Comparison of ENCODE assay signal across 29 mouse cellular contexts in the genomic region with DNA sequence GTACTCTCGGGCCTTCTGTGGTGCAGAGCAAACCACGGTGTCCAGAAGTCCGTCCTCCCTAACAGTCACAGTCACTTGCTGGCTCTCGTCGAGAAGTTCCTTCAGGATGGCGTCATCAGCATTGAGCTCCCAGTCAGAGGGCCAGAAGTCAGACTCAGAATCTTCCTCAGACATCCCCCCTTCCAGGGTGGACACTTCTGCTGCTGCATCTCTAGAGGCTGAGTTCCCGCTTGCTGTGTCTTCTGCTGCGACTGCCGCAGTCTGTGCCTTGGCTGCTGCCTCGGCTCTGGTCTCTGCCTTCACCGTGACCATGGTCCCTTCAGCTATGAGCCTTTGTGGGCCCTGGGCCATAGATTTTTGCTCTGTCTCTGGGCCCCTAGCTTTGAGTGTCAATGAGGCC. TPM values are rescaled to one million over a fixed set of nuclear protein-coding genes. Genes with fewer than 3 reads are reported as not detected.
DNase-seq lines count a peak whose midpoint lies in the region; TF ChIP-seq lines count a peak whose summit lies in the region.
"Had no signal": no experiment of that assay in that cellular context is flagged by ENCODE, and none has a peak within 500 bp of the region (broad histone marks: within the 10 kb centered on the region; RNA-seq: fewer than 3 reads in every experiment).

No protein-coding gene starts in this region.

- TF ChIP-seq POLR2A in bone marrow, adult 2 months (IDR thresholded peaks at IDR 0.05; ENCODE audit: borderline replicate concordance, control insufficient read depth, low read depth, low read length), result 0 out of 2 replicates have a peak, but pooled peaks have one; percentile 16

- H3K36me3 ChIP-seq in heart, embryonic 10.5 days, result peaks cover 15% of the 10 kb centered on the region; the same call in 1 of the 2 replicates
- H3K36me3 ChIP-seq: embryonic facial prominence, embryonic 10.5 days; embryonic facial prominence, embryonic 12.5 days; forebrain, embryonic 15.5 days had no signal

- intact Hi-C loops in heart, postnatal 14 days (cut with DNase I), result loop anchor here (5.0 kb wide), 1 partner anchor 47 kb away; the partner anchor contains the start of gene Ppdpf

- 90% methylated on average over 11 of the region's 11 CpGs for WGBS in heart, embryonic 10.5 days
- WGBS in bone marrow, adult 2 months, result 93% methylated on average over 11 of the region's 11 CpGs

- no peaks in the 10 kb centered on the region for H3K9me3 ChIP-seq in heart, embryonic 10.5 days
- H3K9me3 ChIP-seq: embryonic facial prominence, embryonic 10.5 days; embryonic facial prominence, embryonic 12.5 days; forebrain, embryonic 13.5 days; forebrain, embryonic 15.5 days had no signal

- TF ChIP-seq CTCF in bone marrow, adult 2 months (IDR thresholded peaks at IDR 0.05; ENCODE audit: control insufficient read depth, insufficient read depth, low read length), result no peak

- H3K4me1 ChIP-seq in heart, embryonic 10.5 days, result no peaks in the 10 kb centered on the region
- no peaks in the 10 kb centered on the region; the same call in 1 of the 2 replicates for H3K4me1 ChIP-seq in bone marrow, adult 2 months (ENCODE audit: control insufficient read depth, insufficient read depth, low read length)
- H3K4me1 ChIP-seq: embryonic facial prominence, embryonic 10.5 days; embryonic facial prominence, embryonic 12.5 days; forebrain, embryonic 13.5 days; forebrain, embryonic 15.5 days had no signal

- H3K27ac ChIP-seq in heart, embryonic 10.5 days, result no peak overlapping the region
- no peak overlapping the region for H3K27ac ChIP-seq in bone marrow, adult 2 months (ENCODE audit: control insufficient read depth, insufficient read depth, low read depth, low read length, poor library complexity)
- H3K27ac ChIP-seq: embryonic facial prominence, embryonic 10.5 days; embryonic facial prominence, embryonic 12.5 days; forebrain, embryonic 13.5 days; forebrain, embryonic 15.5 days had no signal

- H3K27me3 ChIP-seq in heart, embryonic 10.5 days (ENCODE audit: insufficient read depth, poor library complexity, severe bottlenecking), result peaks cover 11% of the 10 kb centered on the region; the same call in 1 of the 2 replicates
- H3K27me3 ChIP-seq: embryonic facial prominence, embryonic 12.5 days; forebrain, embryonic 13.5 days; forebrain, embryonic 15.5 days had no signal

- H3K4me3 ChIP-seq in heart, embryonic 10.5 days, result no peak overlapping the region
- no peak overlapping the region for H3K4me3 ChIP-seq in bone marrow, adult 2 months (replicated peaks; ENCODE audit: control insufficient read depth, low read depth, low read length)
- H3K4me3 ChIP-seq: embryonic facial prominence, embryonic 10.5 days; embryonic facial prominence, embryonic 12.5 days; forebrain, embryonic 13.5 days; forebrain, embryonic 15.5 days had no signal

- DNase-seq in heart, postnatal 14 days, result peak; percentile 9 to 23
- DNase-seq in heart, embryonic 10.5 days (ENCODE audit: low spot score), result no peak
- peak; percentile 16 for DNase-seq in urinary bladder, adult 2 months (ENCODE audit: low spot score)
- no peak for DNase-seq in urinary bladder, postnatal 14 days (ENCODE audit: low spot score)
- DNase-seq in right cerebral cortex, postnatal 4 days, result no peak
- DNase-seq in adrenal gland, adult 8-10 months, result no peak
- DNase-seq: adrenal gland, postnatal 10 days; adrenal gland, postnatal 25 days; cerebellum, adult 11 months; cerebellum, adult 18-20 months; cerebellum, adult 8-10 months; cerebellum, adult 9-11 months; cerebellum, postnatal 14 days; cerebellum, postnatal 36 days; forebrain, postnatal 0 days had no signal

RNA-seq across cellular contexts. Expression of gene Helz2, which starts 7.1 kb away (rescaled TPM):
- 10 to 100 TPM; 12.8 to 12.9 TPM for total RNA-seq in heart, postnatal 14 days (2021)
- 1.1 and 1.3 TPM in 2 replicates for polyA plus RNA-seq in heart, embryonic 10.5 days (2016; fragmentation: Nextera tagmentation; extraction: Ambion mirVana)
- 10.9 and 11.4 TPM in 2 replicates for polyA plus RNA-seq in urinary bladder, adult 2 months (2012; rRNA removed)
- 11.2 and 29.3 TPM in 2 replicates for polyA plus RNA-seq in bone marrow, adult 2 months (2011; ENCODE audit: insufficient read depth, insufficient read length, low replicate concordance, missing spikeins)
- 10 to 100 TPM; 18.8 to 32.4 (median 24.6) TPM for total RNA-seq in adrenal gland, adult 8-10 months (2022)

RNA-seq across cellular contexts. Expression of gene Fndc11, which starts 14.9 kb away (rescaled TPM):
- under 1 TPM in 1 of 2 experiments, not detected in 1; 0.20 TPM for total RNA-seq in heart, postnatal 14 days (2021)
- polyA plus RNA-seq in heart, embryonic 10.5 days (2016; fragmentation: Nextera tagmentation; extraction: Ambion mirVana), result not detected in 2 replicates
- 0.23 and 0.27 TPM in 2 replicates for polyA plus RNA-seq in urinary bladder, adult 2 months (2012; rRNA removed)
- not detected in 2 replicates for polyA plus RNA-seq in bone marrow, adult 2 months (2011; ENCODE audit: insufficient read depth, insufficient read length, low replicate concordance, missing spikeins)
- total RNA-seq in adrenal gland, adult 8-10 months (2022), result under 1 TPM in 3 of 4 experiments, not detected in 1; 0.49 to 0.83 (median 0.58) TPM
- total RNA-seq: common myeloid progenitor, adult 5-6 weeks; ES-E14; forebrain, postnatal 0 days; MEL had no signal
- polyA plus RNA-seq: C2C12; embryonic facial prominence, embryonic 14.5 days; forebrain, embryonic 11.5 days; forebrain, embryonic 15.5 days had no signal

RNA-seq across cellular contexts. Expression of gene Srms, which starts 21.7 kb away (rescaled TPM):
- total RNA-seq in heart, postnatal 14 days (2021), result under 1 TPM; 0.17 to 0.61 TPM
- polyA plus RNA-seq in heart, embryonic 10.5 days (2016; fragmentation: Nextera tagmentation; extraction: Ambion mirVana), result 0.11 and 0.79 TPM in 2 replicates
- 0.49 and 0.51 TPM in 2 replicates for polyA plus RNA-seq in urinary bladder, adult 2 months (2012; rRNA removed)
- not detected in 2 replicates for polyA plus RNA-seq in bone marrow, adult 2 months (2011; ENCODE audit: insufficient read depth, insufficient read length, low replicate concordance, missing spikeins)
- total RNA-seq in adrenal gland, adult 8-10 months (2022), result 1 to 10 TPM in 1 of 4 experiments, under 1 TPM in 3; 0.42 to 1.0 (median 0.67) TPM
- total RNA-seq: common myeloid progenitor, adult 5-6 weeks; MEL had no signal
- polyA plus RNA-seq: C2C12 had no signal

RNA-seq across cellular contexts. Expression of gene Ptk6, which starts 32.1 kb away (rescaled TPM):
- total RNA-seq in heart, postnatal 14 days (2021), result not detected
- polyA plus RNA-seq in heart, embryonic 10.5 days (2016; fragmentation: Nextera tagmentation; extraction: Ambion mirVana), result not detected in 2 replicates
- 0.04 and 0.07 TPM in 2 replicates for polyA plus RNA-seq in urinary bladder, adult 2 months (2012; rRNA removed)
- polyA plus RNA-seq in bone marrow, adult 2 months (2011; ENCODE audit: insufficient read depth, insufficient read length, low replicate concordance, missing spikeins), result not detected in 2 replicates
- under 1 TPM in 3 of 4 experiments, not detected in 1; 0.10 to 0.40 (median 0.13) TPM for total RNA-seq in adrenal gland, adult 8-10 months (2022)
- total RNA-seq: adrenal gland, adult 18-20 months; adrenal gland, postnatal 25 days; adrenal gland, postnatal 4 days; common myeloid progenitor, adult 5-6 weeks; forebrain, postnatal 0 days; MEL had no signal
- polyA plus RNA-seq: activated CD4-positive, CD25-positive, alpha-beta regulatory T cell, adult 4 months; C2C12; embryonic facial prominence, embryonic 10.5 days; embryonic facial prominence, embryonic 12.5 days; forebrain, embryonic 11.5 days; forebrain, embryonic 13.5 days; forebrain, embryonic 15.5 days; forebrain, postnatal 0 days had no signal

RNA-seq across cellular contexts. Expression of gene Ppdpf, which starts 47.6 kb away (rescaled TPM):
- 10 to 100 TPM; 45.2 to 49.2 TPM for total RNA-seq in heart, postnatal 14 days (2021)
- polyA plus RNA-seq in heart, embryonic 10.5 days (2016; fragmentation: Nextera tagmentation; extraction: Ambion mirVana), result 172 and 240 TPM in 2 replicates
- 116 and 147 TPM in 2 replicates for polyA plus RNA-seq in urinary bladder, adult 2 months (2012; rRNA removed)
- polyA plus RNA-seq in bone marrow, adult 2 months (2011; ENCODE audit: insufficient read depth, insufficient read length, low replicate concordance, missing spikeins), result 43.8 and 59.8 TPM in 2 replicates
- total RNA-seq in adrenal gland, adult 8-10 months (2022), result 10 to 100 TPM; 66.8 to 74.0 (median 69.9) TPM

Comparison
In these comparisons a context has a peak if more than half of its experiments do, and no peak if none do; other contexts are left out.
1. DNase-seq: peak in heart, postnatal 14 days (2 of 2) and urinary bladder, adult 2 months (single experiment); none in heart, embryonic 10.5 days (single experiment), urinary bladder, postnatal 14 days (single experiment), right cerebral cortex, postnatal 4 days (single experiment) and adrenal gland, adult 8-10 months (single experiment).